Mouse (Mus musculus) megakaryocyte, embryonic 14.5 days (primary cell): ENCODE measurements around the gene Aldh1a3.

ENCODE experiments used
- FLI1 ChIP-seq: IDR thresholded peaks from 2 replicates; pipeline ENCODE4 v1.6.1; 2012; ENCODE audit warnings: low read length, inconsistent platforms, mixed read lengths
- GATA1 ChIP-seq: IDR thresholded peaks from 3 replicates; pipeline ENCODE4 v1.6.1; 2012; ENCODE audit warnings: mixed read lengths, low read length, inconsistent platforms, borderline replicate concordance

DNA sequence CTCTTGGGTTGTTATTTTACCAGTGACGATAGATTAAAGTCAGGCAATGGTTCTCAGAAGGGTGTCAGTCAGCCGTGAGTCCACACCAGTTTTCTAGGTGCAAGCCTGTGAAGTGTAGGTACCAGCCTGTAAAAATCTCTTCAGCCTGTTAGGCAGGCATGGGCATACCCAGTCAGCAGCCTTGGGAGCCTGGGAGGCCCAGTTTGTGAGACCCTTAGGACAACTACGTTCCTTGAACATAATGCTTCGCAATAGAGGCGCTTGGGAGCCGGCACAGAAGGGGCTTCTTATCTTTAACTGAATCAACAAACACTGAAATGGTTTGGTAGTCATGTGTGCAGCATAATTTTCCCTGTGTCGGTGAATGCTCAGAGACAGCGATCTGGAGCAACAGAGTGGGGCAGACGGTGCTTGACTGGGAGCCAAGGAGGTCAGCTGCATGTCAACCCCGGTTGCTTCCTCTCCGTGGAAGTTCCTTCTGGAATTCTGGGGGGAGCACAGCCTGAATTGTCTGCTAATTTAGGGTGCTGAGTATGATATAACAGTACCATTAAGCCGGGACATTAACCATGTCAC lies 44.4 kb upstream of the Aldh1a3 start:
- TF ChIP-seq GATA1 (no peak), FLI1 (no peak)
